Mouse (Mus musculus): ENCODE data around the gene Otx2. TPM values are rescaled to one million over a fixed set of nuclear protein-coding genes. Genes with fewer than 3 reads are reported as not detected.

Gene Otx2
- polyA plus RNA-seq, 2 experiments, result 0.04 TPM; not detected in 1

- ATAC-seq (ENCODE audit: low FRiP score, low read depth) (no peak), DNase-seq (ENCODE audit: low spot score) (no peak)
- Histone ChIP-seq H3K4me3 (replicated peaks; ENCODE audit: low read length) (no peak overlapping the region), H3K4me1 (ENCODE audit: control insufficient read depth, insufficient read depth, low read length) (peaks cover 7% of the 10 kb centered on the region; the same call in 1 of the 2 replicates), H3K36me3 (ENCODE audit: control insufficient read depth, insufficient read depth, low read length) (no peaks in the 10 kb centered on the region), H3K9me3 (ENCODE audit: control insufficient read depth, low read length) (no peaks in the 10 kb centered on the region), H3K9ac (ENCODE audit: low read depth, low read length, severe bottlenecking) (no peak overlapping the region), H3K4me2 (replicated peaks; ENCODE audit: low read depth, low read length, severe bottlenecking) (no peak overlapping the region), H3K27ac (replicated peaks; ENCODE audit: low read depth, low read length) (no peak overlapping the region), H3K27me3 (ENCODE audit: control insufficient read depth, insufficient read depth, low read length) (peaks cover 96% of the 10 kb centered on the region)
- TF ChIP-seq POLR2A (IDR thresholded peaks at IDR 0.05; ENCODE audit: borderline replicate concordance, extremely low read depth, insufficient read depth, insufficient read length), result no peak
- 18% methylated on average over 9 of the region's 9 CpGs for WGBS
These were observed 2.0 kb downstream of the Otx2 start for GRCm38 (mm10) chr14:48671480-48672240.

DNA sequence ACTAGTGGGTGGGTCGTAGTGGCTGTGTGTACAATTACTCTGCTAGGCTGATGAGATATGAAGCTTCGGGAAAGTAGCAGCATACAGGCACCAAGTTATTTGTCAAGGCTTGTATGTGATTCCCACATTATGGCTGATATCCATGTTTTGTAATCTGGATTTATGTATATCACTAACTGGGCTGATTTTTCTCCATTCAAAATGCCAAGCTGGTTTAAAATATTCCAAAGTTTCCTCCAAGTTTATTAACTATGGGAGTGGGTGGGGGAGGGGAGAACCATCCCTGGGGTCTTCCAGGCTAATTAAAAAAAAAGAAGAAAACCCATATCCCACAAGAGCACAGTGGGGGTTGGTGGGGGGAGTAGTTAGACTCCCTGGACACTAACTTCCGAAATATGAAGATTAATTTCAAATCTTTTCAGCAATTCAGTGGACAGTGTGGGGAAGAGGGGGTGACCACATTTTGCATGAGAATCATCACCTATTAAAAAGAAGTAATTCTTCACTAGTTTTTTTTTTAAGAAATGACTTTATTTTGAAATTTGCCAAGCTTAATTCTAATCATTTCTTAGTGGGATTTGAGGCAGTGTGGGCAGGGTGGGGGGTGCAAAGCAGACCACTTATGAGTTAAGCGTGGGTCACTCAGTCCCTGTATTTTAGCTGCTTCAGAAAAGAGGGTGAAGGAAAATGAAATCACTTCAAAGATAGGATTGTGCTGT lies 2.7 kb downstream of the Otx2 start:
- peaks cover 12% of the 10 kb centered on the region; the same call in 1 of the 2 replicates for H3K4me1 ChIP-seq (ENCODE audit: control insufficient read depth, insufficient read depth, low read length)
- TF ChIP-seq POLR2A (IDR thresholded peaks at IDR 0.05; ENCODE audit: borderline replicate concordance, extremely low read depth, insufficient read depth, insufficient read length), result no peak
- H3K9me3 ChIP-seq (ENCODE audit: control insufficient read depth, low read length), result no peaks in the 10 kb centered on the region
- DNase-seq (ENCODE audit: low spot score) (no peak), ATAC-seq (ENCODE audit: low FRiP score, low read depth) (no peak)
- H3K9ac ChIP-seq (ENCODE audit: low read depth, low read length, severe bottlenecking), result no peak overlapping the region
- H3K27me3 ChIP-seq (ENCODE audit: control insufficient read depth, insufficient read depth, low read length), result peaks cover 99% of the 10 kb centered on the region
- H3K27ac ChIP-seq (replicated peaks; ENCODE audit: low read depth, low read length), result no peak overlapping the region
- WGBS, result 32% methylated on average over 4 of the region's 4 CpGs
- no peak overlapping the region for H3K4me3 ChIP-seq (replicated peaks; ENCODE audit: low read length)
- H3K4me2 ChIP-seq (replicated peaks; ENCODE audit: low read depth, low read length, severe bottlenecking), result no peak overlapping the region
- H3K36me3 ChIP-seq (ENCODE audit: control insufficient read depth, insufficient read depth, low read length), result no peaks in the 10 kb centered on the region

GRCm38 (mm10) chr14:48670258-48670630 lies 3.4 kb downstream of the Otx2 start:
- WGBS, result 3% methylated on average over 3 of the region's 3 CpGs
- H3K36me3 ChIP-seq (ENCODE audit: control insufficient read depth, insufficient read depth, low read length), result no peaks in the 10 kb centered on the region
- peaks cover 99% of the 10 kb centered on the region for H3K27me3 ChIP-seq (ENCODE audit: control insufficient read depth, insufficient read depth, low read length)
- H3K9me3 ChIP-seq (ENCODE audit: control insufficient read depth, low read length), result no peaks in the 10 kb centered on the region
- DNase-seq (ENCODE audit: low spot score), result no peak
- ATAC-seq (ENCODE audit: low FRiP score, low read depth), result no peak
- H3K27ac ChIP-seq (replicated peaks; ENCODE audit: low read depth, low read length), result no peak overlapping the region
- H3K4me3 ChIP-seq (replicated peaks; ENCODE audit: low read length), result no peak overlapping the region
- peaks cover 12% of the 10 kb centered on the region; the same call in 1 of the 2 replicates for H3K4me1 ChIP-seq (ENCODE audit: control insufficient read depth, insufficient read depth, low read length)
- TF ChIP-seq POLR2A (IDR thresholded peaks at IDR 0.05; ENCODE audit: borderline replicate concordance, extremely low read depth, insufficient read depth, insufficient read length), result no peak
- no peak overlapping the region for H3K4me2 ChIP-seq (replicated peaks; ENCODE audit: low read depth, low read length, severe bottlenecking)
- no peak overlapping the region for H3K9ac ChIP-seq (ENCODE audit: low read depth, low read length, severe bottlenecking)

- DNase-seq (ENCODE audit: low spot score), result no peak
- ATAC-seq (ENCODE audit: low FRiP score, low read depth), result no peak
- H3K4me3 ChIP-seq (replicated peaks; ENCODE audit: low read length), result no peak overlapping the region
- no peak overlapping the region for H3K9ac ChIP-seq (ENCODE audit: low read depth, low read length, severe bottlenecking)
- H3K27me3 ChIP-seq (ENCODE audit: control insufficient read depth, insufficient read depth, low read length), result peaks cover 99% of the 10 kb centered on the region
- H3K4me1 ChIP-seq (ENCODE audit: control insufficient read depth, insufficient read depth, low read length), result peaks cover 12% of the 10 kb centered on the region; the same call in 1 of the 2 replicates
- no peak overlapping the region for H3K27ac ChIP-seq (replicated peaks; ENCODE audit: low read depth, low read length)
- H3K4me2 ChIP-seq (replicated peaks; ENCODE audit: low read depth, low read length, severe bottlenecking), result no peak overlapping the region
- no peaks in the 10 kb centered on the region for H3K9me3 ChIP-seq (ENCODE audit: control insufficient read depth, low read length)
- no peaks in the 10 kb centered on the region for H3K36me3 ChIP-seq (ENCODE audit: control insufficient read depth, insufficient read depth, low read length)
- WGBS, result under 1% methylated on average over 18 of the region's 18 CpGs
- TF ChIP-seq POLR2A (IDR thresholded peaks at IDR 0.05; ENCODE audit: borderline replicate concordance, extremely low read depth, insufficient read depth, insufficient read length), result no peak
These were observed 3.9 kb downstream of the Otx2 start for GRCm38 (mm10) chr14:48669541-48670257.

- H3K4me2 ChIP-seq (replicated peaks; ENCODE audit: low read depth, low read length, severe bottlenecking), result no peak overlapping the region
- no peak for TF ChIP-seq POLR2A (IDR thresholded peaks at IDR 0.05; ENCODE audit: borderline replicate concordance, extremely low read depth, insufficient read depth, insufficient read length)
- ATAC-seq (ENCODE audit: low FRiP score, low read depth) (no peak), DNase-seq (ENCODE audit: low spot score) (no peak)
- H3K27me3 ChIP-seq (ENCODE audit: control insufficient read depth, insufficient read depth, low read length), result peaks cover 98% of the 10 kb centered on the region
- no peaks in the 10 kb centered on the region for H3K36me3 ChIP-seq (ENCODE audit: control insufficient read depth, insufficient read depth, low read length)
- no peak overlapping the region for H3K9ac ChIP-seq (ENCODE audit: low read depth, low read length, severe bottlenecking)
- H3K4me3 ChIP-seq (replicated peaks; ENCODE audit: low read length), result no peak overlapping the region
- under 1% methylated on average over 29 of the region's 29 CpGs for WGBS
- H3K27ac ChIP-seq (replicated peaks; ENCODE audit: low read depth, low read length), result no peak overlapping the region
- H3K4me1 ChIP-seq (ENCODE audit: control insufficient read depth, insufficient read depth, low read length), result peaks cover 11% of the 10 kb centered on the region; the same call in 1 of the 2 replicates
- H3K9me3 ChIP-seq (ENCODE audit: control insufficient read depth, low read length), result no peaks in the 10 kb centered on the region
These were observed 4.8 kb downstream of the Otx2 start for GRCm38 (mm10) chr14:48668761-48669303.
